16 mouse cellular contexts compared by ENCODE assay signal in the genomic region with DNA sequence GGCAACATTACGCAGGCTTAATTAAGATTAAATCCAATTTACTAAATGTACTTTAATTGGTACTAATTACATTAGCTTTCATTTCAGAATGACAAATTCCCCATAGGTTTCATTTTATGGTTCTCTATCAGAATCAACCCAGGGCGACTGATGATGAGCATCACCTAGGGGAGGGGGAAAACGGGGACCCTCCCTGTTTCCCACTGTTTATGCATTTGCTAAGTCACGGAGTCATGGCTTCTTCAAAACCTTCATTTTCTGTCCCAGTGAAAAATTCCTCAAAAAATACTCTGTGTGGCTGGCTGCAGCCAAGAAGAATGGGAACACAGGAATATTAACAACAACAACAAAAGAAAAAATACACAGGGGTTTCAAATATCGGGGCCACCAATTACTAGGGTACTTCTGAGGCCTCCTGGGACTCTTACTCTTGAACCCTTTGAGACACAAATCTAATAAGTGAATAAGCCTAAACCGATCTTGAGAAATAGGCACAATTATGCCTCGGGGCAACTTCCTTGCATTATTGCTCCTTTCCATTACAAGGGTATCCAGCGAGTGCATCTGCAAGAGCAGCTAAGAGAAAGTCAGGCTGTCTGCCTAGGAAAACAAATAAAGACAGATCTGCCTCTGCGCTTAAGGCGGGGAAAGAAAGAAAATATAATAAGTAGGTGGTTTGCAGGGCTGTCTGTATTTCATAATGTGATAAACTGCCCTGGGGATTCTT. TPM values are rescaled to one million over a fixed set of nuclear protein-coding genes. Genes with fewer than 3 reads are reported as not detected.
DNase-seq lines count a peak whose midpoint lies in the region; ATAC-seq and TF ChIP-seq lines count a peak whose summit lies in the region.
"Had no signal": no experiment of that assay in that cellular context is flagged by ENCODE, and none has a peak within 500 bp of the region (broad histone marks: within the 10 kb centered on the region; RNA-seq: fewer than 3 reads in every experiment).

No protein-coding gene starts in this region.

- H3K27ac ChIP-seq in embryonic facial prominence, embryonic 12.5 days = no peak overlapping the region
- no peak overlapping the region for H3K27ac ChIP-seq in forebrain, postnatal 0 days (ENCODE audit: low read depth, low read length)
- no peak overlapping the region for H3K27ac ChIP-seq in midbrain, embryonic 14.5 days (replicated peaks; ENCODE audit: low read depth, low read length)
- H3K27ac ChIP-seq: kidney, embryonic 15.5 days; macrophage had no signal

- 34% methylated on average over 10 of the region's 10 CpGs for WGBS in embryonic facial prominence, embryonic 12.5 days
- WGBS in forebrain, postnatal 0 days = 53% methylated on average over 10 of the region's 10 CpGs
- 51% methylated on average over 10 of the region's 10 CpGs for WGBS in midbrain, embryonic 14.5 days

- H3K4me3 ChIP-seq in embryonic facial prominence, embryonic 12.5 days = no peak overlapping the region
- peak overlapping the region; percentile 17 for H3K4me3 ChIP-seq in forebrain, postnatal 0 days (ENCODE audit: low read depth, low read length)
- H3K4me3 ChIP-seq in midbrain, embryonic 14.5 days (replicated peaks; ENCODE audit: low read depth, low read length) = peak overlapping the region; percentile 17; the same call in 1 of the 2 replicates
- H3K4me3 ChIP-seq: kidney, embryonic 15.5 days had no signal

- 0 out of 2 replicates have a peak, but pooled peaks cover 4% of the 10 kb centered on the region for H3K36me3 ChIP-seq in embryonic facial prominence, embryonic 12.5 days
- H3K36me3 ChIP-seq in forebrain, postnatal 0 days (ENCODE audit: insufficient read depth) = no peaks in the 10 kb centered on the region
- peaks cover 4% of the 10 kb centered on the region; the same call in 1 of the 2 replicates for H3K36me3 ChIP-seq in midbrain, embryonic 14.5 days (ENCODE audit: control insufficient read depth, insufficient read depth, low read length)

- peak overlapping the region; percentile 28 for H3K4me2 ChIP-seq in embryonic facial prominence, embryonic 12.5 days (replicated peaks)
- H3K4me2 ChIP-seq in forebrain, postnatal 0 days (ENCODE audit: low read depth) = peak overlapping the region; percentile 31
- H3K4me2 ChIP-seq in midbrain, embryonic 14.5 days (ENCODE audit: low read length) = peak overlapping the region; percentile 55
- H3K4me2 ChIP-seq: kidney, embryonic 15.5 days had no signal

- H3K4me1 ChIP-seq in embryonic facial prominence, embryonic 12.5 days = peaks cover 31% of the 10 kb centered on the region
- H3K4me1 ChIP-seq in forebrain, postnatal 0 days (ENCODE audit: insufficient read depth) = peaks cover 3% of the 10 kb centered on the region; the same call in 1 of the 2 replicates
- peaks cover 44% of the 10 kb centered on the region for H3K4me1 ChIP-seq in midbrain, embryonic 14.5 days (ENCODE audit: control insufficient read depth, insufficient read depth, low read length)

- no peaks in the 10 kb centered on the region for H3K9me3 ChIP-seq in embryonic facial prominence, embryonic 12.5 days
- H3K9me3 ChIP-seq in forebrain, postnatal 0 days (ENCODE audit: low read length) = no peaks in the 10 kb centered on the region
- H3K9me3 ChIP-seq in midbrain, embryonic 14.5 days (ENCODE audit: control insufficient read depth, low read length) = no peaks in the 10 kb centered on the region
- H3K9me3 ChIP-seq: kidney, embryonic 15.5 days had no signal

- DNase-seq in adipocyte (ENCODE audit: low spot score) = peak; percentile 39
- DNase-seq in forebrain, postnatal 0 days = no peak
- peak; percentile 69 for DNase-seq in midbrain, embryonic 14.5 days
- DNase-seq in gastrocnemius, postnatal 25 days = no peak
- no peak for DNase-seq in adrenal gland, postnatal 4 days (ENCODE audit: low spot score in 2 of 2)
- DNase-seq in cerebellum, adult 18-20 months = no peak
- DNase-seq: adrenal gland, adult 8-10 months; heart, postnatal 14 days; layer of hippocampus, adult 9-11 months; left cerebral cortex, postnatal 4 days; right cerebral cortex, adult 18-20 months had no signal

- TF ChIP-seq CTCF in forebrain, postnatal 0 days (IDR thresholded peaks at IDR 0.05; ENCODE audit: low read depth) = no peak

- no peak for ATAC-seq in embryonic facial prominence, embryonic 12.5 days (ENCODE audit: insufficient number of reproducible peaks, insufficient read depth, low FRiP score, low TSS enrichment)
- ATAC-seq in forebrain, postnatal 0 days = no peak
- no peak for ATAC-seq in midbrain, embryonic 14.5 days (ENCODE audit: low FRiP score, low TSS enrichment)
- ATAC-seq: Patski had no signal

- H3K9ac ChIP-seq in embryonic facial prominence, embryonic 12.5 days = no peak overlapping the region
- 0 out of 2 replicates have a peak overlapping the region, but pooled peaks have one; percentile 28 for H3K9ac ChIP-seq in forebrain, postnatal 0 days
- H3K9ac ChIP-seq in midbrain, embryonic 14.5 days (replicated peaks; ENCODE audit: low read length) = no peak overlapping the region
- H3K9ac ChIP-seq: kidney, embryonic 15.5 days had no signal

- H3K27me3 ChIP-seq in embryonic facial prominence, embryonic 12.5 days = no peaks in the 10 kb centered on the region
- H3K27me3 ChIP-seq in forebrain, postnatal 0 days (ENCODE audit: insufficient read depth, low read length) = no peaks in the 10 kb centered on the region
- H3K27me3 ChIP-seq in midbrain, embryonic 14.5 days (ENCODE audit: control insufficient read depth, insufficient read depth, low read length) = peaks cover 5% of the 10 kb centered on the region; the same call in 1 of the 2 replicates
- H3K27me3 ChIP-seq: CH12.LX; kidney, embryonic 15.5 days; Patski had no signal

RNA-seq across cellular contexts. Expression of gene Tle4, which starts 5.9 kb away (rescaled TPM):
- polyA plus RNA-seq in embryonic facial prominence, embryonic 12.5 days (2016; fragmentation: Nextera tagmentation; extraction: Ambion mirVana) = 27.2 and 30.8 TPM in 2 replicates
- total RNA-seq in forebrain, postnatal 0 days (2014; rRNA removed) = 70.1 and 82.7 TPM in 2 replicates
- polyA plus RNA-seq in forebrain, postnatal 0 days (2015; fragmentation: Nextera tagmentation; extraction: Ambion mirVana) = 22.2 and 22.9 TPM in 2 replicates
- 34.5 and 39.6 TPM in 2 replicates for polyA plus RNA-seq in midbrain, embryonic 14.5 days (2014; fragmentation: Nextera tagmentation; extraction: Ambion mirVana)
- 10 to 100 TPM; 15.2 to 18.6 TPM for total RNA-seq in gastrocnemius, postnatal 25 days (2021)
- total RNA-seq in adrenal gland, postnatal 4 days (2021) = 10 to 100 TPM; 15.6 to 18.5 TPM

Comparison
In these comparisons a context has a peak if more than half of its experiments do, and no peak if none do; other contexts are left out.
1. DNase-seq: peak in adipocyte (single experiment) and midbrain, embryonic 14.5 days (single experiment); none in forebrain, postnatal 0 days (single experiment), gastrocnemius, postnatal 25 days (single experiment), adrenal gland, postnatal 4 days (0 of 2) and cerebellum, adult 18-20 months (0 of 2).
2. Peak in every context shown above with its lines, with median percentiles within 50 percentile points of each other: H3K4me2 ChIP-seq.